Mouse (Mus musculus) adrenal gland, postnatal 36 days (tissue): ENCODE results near the gene Lnx2. TPM values are rescaled to one million over a fixed set of nuclear protein-coding genes. Genes with fewer than 3 reads are reported as not detected.

Experiments used
- DNase-seq, 2 experiments: peaks; one replicate each; pipeline ENCODE4 v3.0.0; 2021; ENCODE audit warnings: mixed read lengths in 1 of 2
- long read RNA-seq, 2 experiments: library from polyadenylated mRNA; stranded (forward); transcript quantifications; one replicate each; pipeline ENCODE4 v2.0.0; 2021; ENCODE audit warnings: borderline sequencing depth in 2 of 2
- total RNA-seq, 2 experiments: library from RNA; stranded (reverse); gene quantifications; 2 replicates each; pipeline ENCODE4 v1.2.3; 2021

The Lnx2 gene
- total RNA-seq, result 10 to 100 TPM; 11.8 to 17.3 TPM
- long read RNA-seq, experiment 1, full-length matches to known transcripts, result 10 of 11 reads
- long read RNA-seq, experiment 1, partial matches to known transcripts, result 0 of 11 reads
- long read RNA-seq, experiment 1, other reads (novel, unspliced or antisense), result 1 of 11 reads
- long read RNA-seq, experiment 2, partial matches to known transcripts, result 1 of 1 reads
- long read RNA-seq, experiment 2, other reads (novel, unspliced or antisense), result 0 of 1 reads

DNA sequence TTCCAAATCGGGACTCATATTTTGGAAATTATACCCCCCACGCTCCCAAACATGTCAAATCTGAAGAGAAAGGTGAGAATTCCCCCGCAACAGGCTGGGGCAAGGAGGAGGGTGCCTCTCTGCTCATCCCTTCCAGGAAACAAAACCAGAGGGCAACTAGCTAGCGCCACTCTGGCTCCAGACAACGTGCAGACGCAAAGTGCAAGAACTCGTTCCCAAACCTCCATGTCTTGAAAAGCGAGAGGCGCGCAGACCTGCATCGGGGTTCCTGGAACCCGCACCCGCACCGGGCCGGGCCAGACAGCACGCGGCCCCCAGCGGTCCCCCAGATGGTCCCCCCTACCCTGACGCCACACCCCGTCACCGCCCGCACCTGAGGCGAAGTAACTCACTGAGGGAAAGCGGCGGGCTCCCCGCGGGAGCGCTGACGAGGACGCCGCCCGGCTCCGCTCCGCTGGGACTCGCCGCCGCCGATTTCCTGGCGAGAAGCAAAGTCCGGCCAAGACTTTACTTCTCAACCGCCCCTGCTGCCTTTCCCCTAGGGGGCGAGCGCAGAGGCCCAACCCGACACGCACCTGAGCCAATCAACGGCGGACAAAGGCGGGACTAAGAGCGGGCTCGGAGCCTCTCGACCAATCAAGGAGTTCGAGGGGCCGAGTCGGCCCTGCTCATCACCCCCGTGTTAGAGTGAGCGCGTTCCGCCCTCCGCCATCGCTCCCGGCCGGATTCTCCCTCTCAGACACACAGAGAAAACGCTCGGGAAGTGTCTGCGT is at the start of gene Lnx2:
Gene Lnx2, minus strand, starts transcription at position 561 of the 773 bp plus-strand sequence.
- peak; percentile 99 for DNase-seq

- DNase-seq, result no peak
Measured at GRCm38 (mm10) chr5:147125542-147126185, 49.3 kb upstream of the Lnx2 start.

DNA sequence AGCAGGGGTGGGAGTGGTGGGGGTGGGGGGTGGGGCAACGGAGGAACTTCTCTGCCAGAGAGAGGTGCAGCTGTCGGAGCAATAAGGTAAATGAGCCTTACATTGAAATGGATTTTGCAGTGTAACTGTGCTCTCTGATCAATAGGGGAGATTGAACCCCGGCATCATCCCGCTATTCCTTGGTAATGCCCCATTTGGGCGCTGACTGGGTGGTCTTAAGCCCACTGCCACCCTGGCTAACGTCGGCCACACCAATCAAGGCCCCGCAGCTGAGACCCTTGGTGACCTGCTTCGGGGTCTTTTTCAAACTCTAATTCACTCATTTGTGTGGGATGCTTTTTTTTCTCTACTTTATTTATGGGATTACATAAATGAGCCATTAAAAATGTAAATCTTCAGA is 48.4 kb upstream of the Lnx2 start:
- DNase-seq, result no peak

- no peak for DNase-seq
Measured at GRCm38 (mm10) chr5:147121146-147121545, 44.8 kb upstream of the Lnx2 start.

GRCm38 (mm10) chr5:147117027-147117426 is 40.6 kb upstream of the Lnx2 start:
- peak; percentile 33 to 39 for DNase-seq

DNA sequence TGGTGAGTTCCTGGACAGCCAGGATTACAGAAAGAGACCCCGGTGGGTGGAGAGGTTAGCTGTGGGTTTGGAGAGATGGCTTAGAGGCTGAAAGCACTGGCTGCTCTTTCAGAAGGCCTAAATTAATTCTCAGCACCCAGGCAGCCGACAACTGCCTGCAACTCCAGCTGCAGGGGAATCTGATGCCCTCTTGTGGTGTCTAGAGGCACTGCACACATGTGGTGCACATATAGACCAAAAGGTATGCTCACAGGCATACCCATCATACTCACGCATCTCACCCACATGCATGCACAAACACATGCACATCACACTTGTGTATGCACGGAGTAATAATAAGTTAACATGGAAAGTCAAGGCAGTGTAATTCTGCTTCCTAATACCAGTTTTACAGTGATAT is 39.2 kb upstream of the Lnx2 start:
- DNase-seq, result no peak

DNA sequence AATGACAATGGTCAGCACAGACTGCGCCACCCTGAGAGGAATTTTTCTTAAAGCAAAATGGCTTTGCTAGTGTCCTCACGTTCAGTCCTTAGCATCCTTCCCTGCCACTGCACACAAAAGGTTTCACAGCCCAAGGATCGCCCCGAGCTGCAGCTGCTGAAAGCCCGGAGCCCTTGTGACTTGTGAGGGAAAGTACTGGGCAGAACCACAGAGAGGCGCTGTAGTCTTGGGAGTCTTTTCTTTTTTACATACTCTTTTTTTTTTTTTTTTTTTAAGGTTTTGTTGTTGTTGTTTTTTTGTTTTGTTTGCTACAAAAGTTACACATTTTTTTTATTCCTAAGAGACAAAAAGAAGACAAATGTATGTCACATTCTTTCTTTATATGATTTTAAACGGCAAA is 38.4 kb upstream of the Lnx2 start:
- no peak for DNase-seq

- DNase-seq, result peak in 1 of 2 experiments; percentile 28
Measured at GRCm38 (mm10) chr5:147108861-147109591, 32.6 kb upstream of the Lnx2 start.

GRCm38 (mm10) chr5:147107276-147107675 is 30.9 kb upstream of the Lnx2 start:
- no peak for DNase-seq

GRCm38 (mm10) chr5:147102295-147102694 is 25.9 kb upstream of the Lnx2 start:
- DNase-seq, result no peak

GRCm38 (mm10) chr5:147100180-147100579 is 23.8 kb upstream of the Lnx2 start:
- no peak for DNase-seq

GRCm38 (mm10) chr5:147098667-147099066 is 22.3 kb upstream of the Lnx2 start:
- DNase-seq, result no peak

- DNase-seq, result no peak
Measured at GRCm38 (mm10) chr5:147096586-147096985, 20.2 kb upstream of the Lnx2 start.

- DNase-seq, result peak; percentile 80 to 83
Measured at GRCm38 (mm10) chr5:147094296-147094695, 17.9 kb upstream of the Lnx2 start.

GRCm38 (mm10) chr5:147092448-147092847 is 16.1 kb upstream of the Lnx2 start:
- no peak for DNase-seq

GRCm38 (mm10) chr5:147090256-147090963 is 14.0 kb upstream of the Lnx2 start:
- no peak for DNase-seq

DNA sequence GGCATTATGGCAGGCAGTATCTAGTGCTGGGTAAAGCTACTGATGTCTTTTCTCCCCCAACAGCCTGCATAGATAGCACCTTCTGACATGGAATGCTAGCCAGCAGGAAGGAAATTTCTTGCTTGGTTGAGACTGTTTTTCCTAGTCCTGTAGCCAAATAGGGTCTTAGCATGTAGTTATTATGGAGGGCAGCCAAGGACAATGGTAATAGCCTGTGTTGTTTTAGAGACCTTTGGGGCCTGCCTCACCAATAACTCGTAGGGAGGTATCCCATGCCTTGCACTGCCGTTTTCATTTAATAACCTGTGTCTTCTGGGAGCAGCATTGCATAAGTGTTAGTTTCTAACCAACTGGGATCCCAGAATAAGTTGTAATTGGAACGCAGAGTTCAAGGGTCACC is 13.4 kb upstream of the Lnx2 start:
- no peak for DNase-seq

DNA sequence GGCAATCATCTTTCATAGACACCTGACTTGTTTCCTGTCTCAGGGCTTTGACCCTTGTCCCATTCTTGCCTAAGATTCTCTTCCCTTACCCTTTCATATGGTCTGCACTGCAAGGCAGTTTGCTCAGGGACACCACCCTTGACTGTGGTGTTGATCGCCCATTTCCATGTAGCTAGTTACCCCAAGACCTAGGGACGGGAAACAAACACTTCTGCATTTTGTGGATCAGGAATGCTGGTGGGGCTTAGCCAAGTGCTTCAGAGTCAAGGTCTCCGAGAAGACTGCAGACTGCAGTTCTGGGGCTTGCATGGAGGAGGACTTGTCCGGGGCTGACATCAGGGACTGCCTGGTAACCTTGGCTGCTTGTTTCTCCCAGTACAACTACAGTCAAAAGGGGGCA is 10.4 kb upstream of the Lnx2 start:
- peak in 1 of 2 experiments; percentile 14 for DNase-seq

DNA sequence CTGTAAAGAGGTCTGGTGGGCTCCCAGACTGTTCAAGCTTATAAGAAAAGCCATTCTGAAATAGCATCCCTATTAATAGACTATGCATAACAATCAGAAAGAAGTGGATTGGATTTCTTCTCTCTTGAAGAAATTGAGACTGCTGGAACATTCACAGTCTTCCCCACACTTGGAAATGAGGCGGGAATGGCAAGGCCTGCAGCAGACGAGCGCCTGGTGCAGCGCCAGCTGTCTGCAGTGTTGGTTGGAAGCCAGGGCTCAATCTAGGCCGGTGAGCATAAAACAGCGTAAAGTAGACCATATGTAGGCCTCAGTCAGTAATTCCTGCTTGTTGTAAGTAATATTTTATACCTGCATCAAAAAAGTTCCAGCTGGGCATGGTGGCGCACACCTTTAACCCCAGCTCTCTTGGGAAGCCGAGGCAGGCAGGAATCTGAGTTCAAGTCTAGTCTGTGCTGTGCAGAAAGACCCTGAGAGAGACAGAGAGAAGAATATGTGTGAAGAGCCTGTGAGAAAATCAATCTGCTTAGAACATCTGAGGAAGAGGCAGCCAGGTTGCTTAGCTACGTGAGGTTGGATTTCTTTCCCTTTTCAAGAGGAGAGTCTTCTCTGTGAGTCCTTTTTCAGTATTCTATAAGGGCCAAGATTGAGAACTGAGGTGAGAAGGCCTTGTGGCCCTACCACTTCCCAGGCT is 9.0 kb upstream of the Lnx2 start:
- DNase-seq, result peak in 1 of 2 experiments; percentile 28

DNA sequence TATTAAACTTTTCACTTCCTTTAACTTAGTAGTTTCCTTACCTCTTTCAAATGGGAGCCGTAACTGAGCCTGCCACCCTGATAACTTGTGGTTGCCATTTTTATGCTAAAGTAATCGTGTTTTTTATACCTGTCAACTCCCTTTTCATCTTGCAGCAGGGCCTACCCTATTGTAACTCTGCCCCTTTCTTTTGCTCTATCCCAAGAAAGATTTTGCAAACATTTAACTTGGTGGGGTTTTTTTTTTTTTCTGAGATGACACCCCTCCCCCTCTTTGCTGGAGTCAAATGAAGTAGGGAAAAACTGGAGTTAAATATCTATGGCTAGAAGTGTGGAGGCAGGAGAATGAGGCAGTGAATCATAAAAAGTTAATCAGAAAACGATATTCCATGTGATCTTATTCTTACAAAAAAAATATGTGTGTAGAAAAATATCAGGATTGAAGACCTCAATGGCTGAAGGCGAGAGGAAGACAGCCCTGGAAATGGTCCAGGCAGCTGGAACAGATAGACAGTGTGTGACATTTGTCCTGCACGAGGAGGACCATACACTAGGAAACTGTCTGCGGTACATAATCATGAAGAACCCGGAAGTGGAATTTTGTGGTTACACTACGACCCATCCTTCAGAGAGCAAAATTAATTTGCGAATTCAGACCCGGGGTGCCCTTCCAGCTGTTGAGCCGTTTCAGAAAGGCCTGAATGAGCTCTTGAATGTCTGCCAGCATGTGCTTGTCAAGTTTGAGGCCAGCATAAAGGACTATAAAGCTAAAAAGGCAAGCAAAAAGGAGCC is 1.9 kb upstream of the Lnx2 start:
- peak in 1 of 2 experiments; percentile 22 for DNase-seq
